ENCODE assay signal across 9 mouse cellular contexts in genomic region chr17:35125081-35125480, GRCm38 (mm10). TPM values are rescaled to one million over a fixed set of nuclear protein-coding genes. Genes with fewer than 3 reads are reported as not detected.
DNase-seq lines count a peak whose midpoint lies in the region; ATAC-seq and TF ChIP-seq lines count a peak whose summit lies in the region.
"Had no signal": no experiment of that assay in that cellular context is flagged by ENCODE, and none has a peak within 500 bp of the region (broad histone marks: within the 10 kb centered on the region; RNA-seq: fewer than 3 reads in every experiment).

No protein-coding gene starts in this region.

- no peak overlapping the region for H3K27ac ChIP-seq in hindbrain, embryonic 13.5 days
- H3K27ac ChIP-seq in hindbrain, embryonic 12.5 days = no peak overlapping the region
- H3K27ac ChIP-seq in cortical plate, adult 2 months (ENCODE audit: insufficient read depth, low read length) = 0 out of 2 replicates have a peak overlapping the region, but pooled peaks have one; percentile 15
- no peak overlapping the region for H3K27ac ChIP-seq in liver, embryonic 11.5 days (ENCODE audit: low read depth, low read length)

- peak overlapping the region; percentile 84; the same call in 1 of the 2 replicates for H3K9ac ChIP-seq in hindbrain, embryonic 13.5 days
- H3K9ac ChIP-seq in hindbrain, embryonic 12.5 days = no peak overlapping the region
- H3K9ac ChIP-seq in liver, embryonic 11.5 days (ENCODE audit: low read depth, low read length) = no peak overlapping the region

- H3K4me2 ChIP-seq in hindbrain, embryonic 13.5 days = peak overlapping the region; percentile 77; the same call in 1 of the 2 replicates
- no peak overlapping the region for H3K4me2 ChIP-seq in hindbrain, embryonic 12.5 days (replicated peaks)
- H3K4me2 ChIP-seq in liver, embryonic 11.5 days = peak overlapping the region; percentile 85

- intact Hi-C loops in gastrocnemius, postnatal 36 days (cut with DNase I) = no loop called here

- H3K36me3 ChIP-seq in hindbrain, embryonic 13.5 days = peaks cover 23% of the 10 kb centered on the region
- H3K36me3 ChIP-seq in hindbrain, embryonic 12.5 days = peaks cover 22% of the 10 kb centered on the region; the same call in 1 of the 2 replicates
- 0 out of 2 replicates have a peak, but pooled peaks cover 2% of the 10 kb centered on the region for H3K36me3 ChIP-seq in liver, embryonic 11.5 days (ENCODE audit: control insufficient read depth, insufficient read depth, low read length)

- peaks cover 46% of the 10 kb centered on the region for H3K4me1 ChIP-seq in hindbrain, embryonic 13.5 days (replicated peaks)
- H3K4me1 ChIP-seq in hindbrain, embryonic 12.5 days = peaks cover 42% of the 10 kb centered on the region
- peaks cover 3% of the 10 kb centered on the region; the same call in 1 of the 2 replicates for H3K4me1 ChIP-seq in cortical plate, adult 2 months (ENCODE audit: control insufficient read depth, insufficient read depth, low read length)
- peaks cover 24% of the 10 kb centered on the region for H3K4me1 ChIP-seq in liver, embryonic 11.5 days (replicated peaks; ENCODE audit: control insufficient read depth, insufficient read depth, low read length)

- H3K27me3 ChIP-seq in hindbrain, embryonic 13.5 days = no peaks in the 10 kb centered on the region
- H3K27me3 ChIP-seq in hindbrain, embryonic 12.5 days = no peaks in the 10 kb centered on the region
- no peaks in the 10 kb centered on the region for H3K27me3 ChIP-seq in liver, embryonic 11.5 days (replicated peaks; ENCODE audit: control insufficient read depth, insufficient read depth, low read length)

- TF ChIP-seq POLR2A in cortical plate, adult 2 months (IDR thresholded peaks at IDR 0.05; ENCODE audit: extremely low read depth, insufficient read depth, low read length) = no peak

- 96% methylated on average over 1 of the region's 1 CpGs for WGBS in hindbrain, embryonic 13.5 days
- 95% methylated on average over 1 of the region's 1 CpGs for WGBS in hindbrain, embryonic 12.5 days
- 100% methylated on average over 1 of the region's 1 CpGs for WGBS in liver, embryonic 11.5 days

- H3K9me3 ChIP-seq in hindbrain, embryonic 13.5 days = no peaks in the 10 kb centered on the region
- no peaks in the 10 kb centered on the region for H3K9me3 ChIP-seq in hindbrain, embryonic 12.5 days (replicated peaks)
- no peaks in the 10 kb centered on the region for H3K9me3 ChIP-seq in liver, embryonic 11.5 days (ENCODE audit: control insufficient read depth, low read length)

- no peak for TF ChIP-seq CTCF in cortical plate, adult 2 months (IDR thresholded peaks at IDR 0.05; ENCODE audit: extremely low read depth, insufficient read depth, low read length)

- H3K4me3 ChIP-seq in hindbrain, embryonic 13.5 days = peak overlapping the region; percentile 57; the same call in 1 of the 2 replicates
- H3K4me3 ChIP-seq in hindbrain, embryonic 12.5 days = no peak overlapping the region
- peak overlapping the region; percentile 69; the same call in 1 of the 2 replicates for H3K4me3 ChIP-seq in cortical plate, adult 2 months (ENCODE audit: insufficient read depth, low read length)
- peak overlapping the region; percentile 63; the same call in 1 of the 2 replicates for H3K4me3 ChIP-seq in liver, embryonic 11.5 days (ENCODE audit: low read depth, low read length)

- peak; percentile 53 for DNase-seq in 416B (ENCODE audit: low read depth)
- DNase-seq in liver, embryonic 11.5 days (ENCODE audit: low spot score) = no peak
- DNase-seq in right cerebral cortex, postnatal 14 days = no peak
- no peak for DNase-seq in testis, postnatal 10 days (ENCODE audit: low spot score)
- no peak for DNase-seq in gastrocnemius, postnatal 36 days
- DNase-seq: thymus, postnatal 25 days had no signal

- no peak for ATAC-seq in hindbrain, embryonic 13.5 days (ENCODE audit: low FRiP score)
- ATAC-seq in hindbrain, embryonic 12.5 days (ENCODE audit: low FRiP score) = no peak
- ATAC-seq in liver, embryonic 11.5 days (replicated peaks; ENCODE audit: low FRiP score) = no peak

RNA-seq across cellular contexts. Expression of gene D17H6S53E, which starts 1.1 kb away (rescaled TPM):
- polyA plus RNA-seq in hindbrain, embryonic 13.5 days (2015; fragmentation: Nextera tagmentation; extraction: Ambion mirVana) = 10.2 and 11.2 TPM in 2 replicates
- polyA plus RNA-seq in hindbrain, embryonic 12.5 days (2016; fragmentation: Nextera tagmentation; extraction: Ambion mirVana) = 7.3 and 7.7 TPM in 2 replicates
- 9.6 and 10.3 TPM in 2 replicates for polyA plus RNA-seq in cortical plate, adult 2 months (2012; rRNA removed)
- polyA plus RNA-seq in liver, embryonic 11.5 days (2014; fragmentation: Nextera tagmentation; extraction: Ambion mirVana) = 6.0 and 7.1 TPM in 2 replicates
- 10 to 100 TPM; 13.0 to 17.0 TPM for total RNA-seq in gastrocnemius, postnatal 36 days (2021)

RNA-seq across cellular contexts. Expression of gene Csnk2b, which starts 3.2 kb away (rescaled TPM):
- polyA plus RNA-seq in hindbrain, embryonic 13.5 days (2015; fragmentation: Nextera tagmentation; extraction: Ambion mirVana) = 317 and 322 TPM in 2 replicates
- 237 and 276 TPM in 2 replicates for polyA plus RNA-seq in hindbrain, embryonic 12.5 days (2016; fragmentation: Nextera tagmentation; extraction: Ambion mirVana)
- 191 and 200 TPM in 2 replicates for polyA plus RNA-seq in cortical plate, adult 2 months (2012; rRNA removed)
- polyA plus RNA-seq in liver, embryonic 11.5 days (2014; fragmentation: Nextera tagmentation; extraction: Ambion mirVana) = 246 and 259 TPM in 2 replicates
- 100 to 1,000 TPM; 145 to 170 TPM for total RNA-seq in gastrocnemius, postnatal 36 days (2021)

RNA-seq across cellular contexts. Expression of gene Gpank1, which starts 3.8 kb away (rescaled TPM):
- polyA plus RNA-seq in hindbrain, embryonic 13.5 days (2015; fragmentation: Nextera tagmentation; extraction: Ambion mirVana) = 21.6 and 24.4 TPM in 2 replicates
- 19.8 and 20.8 TPM in 2 replicates for polyA plus RNA-seq in hindbrain, embryonic 12.5 days (2016; fragmentation: Nextera tagmentation; extraction: Ambion mirVana)
- polyA plus RNA-seq in cortical plate, adult 2 months (2012; rRNA removed) = 20.4 and 21.0 TPM in 2 replicates
- 23.7 and 25.2 TPM in 2 replicates for polyA plus RNA-seq in liver, embryonic 11.5 days (2014; fragmentation: Nextera tagmentation; extraction: Ambion mirVana)
- 1 to 10 TPM; 6.0 to 7.8 TPM for total RNA-seq in gastrocnemius, postnatal 36 days (2021)

RNA-seq across cellular contexts. Expression of gene Apom, which starts 6.8 kb away (rescaled TPM):
- polyA plus RNA-seq in hindbrain, embryonic 13.5 days (2015; fragmentation: Nextera tagmentation; extraction: Ambion mirVana) = 0.34 and 0.84 TPM in 2 replicates
- 0.39 TPM in 1 of 2 replicates, not detected in the other for polyA plus RNA-seq in hindbrain, embryonic 12.5 days (2016; fragmentation: Nextera tagmentation; extraction: Ambion mirVana)
- 0.13 TPM in 2 replicates for polyA plus RNA-seq in cortical plate, adult 2 months (2012; rRNA removed)
- 429 and 459 TPM in 2 replicates for polyA plus RNA-seq in liver, embryonic 11.5 days (2014; fragmentation: Nextera tagmentation; extraction: Ambion mirVana)
- total RNA-seq in gastrocnemius, postnatal 36 days (2021) = not detected

RNA-seq across cellular contexts. Expression of gene Ly6g5b, which starts 9.9 kb away (rescaled TPM):
- polyA plus RNA-seq in hindbrain, embryonic 13.5 days (2015; fragmentation: Nextera tagmentation; extraction: Ambion mirVana) = 1.1 and 1.9 TPM in 2 replicates
- polyA plus RNA-seq in hindbrain, embryonic 12.5 days (2016; fragmentation: Nextera tagmentation; extraction: Ambion mirVana) = 1.4 and 1.5 TPM in 2 replicates
- 0.91 and 1.3 TPM in 2 replicates for polyA plus RNA-seq in cortical plate, adult 2 months (2012; rRNA removed)
- polyA plus RNA-seq in liver, embryonic 11.5 days (2014; fragmentation: Nextera tagmentation; extraction: Ambion mirVana) = 0.69 and 0.89 TPM in 2 replicates
- not detected for total RNA-seq in gastrocnemius, postnatal 36 days (2021)
